Comparison of ENCODE assay signal across 9 mouse cellular contexts in the genomic region with DNA sequence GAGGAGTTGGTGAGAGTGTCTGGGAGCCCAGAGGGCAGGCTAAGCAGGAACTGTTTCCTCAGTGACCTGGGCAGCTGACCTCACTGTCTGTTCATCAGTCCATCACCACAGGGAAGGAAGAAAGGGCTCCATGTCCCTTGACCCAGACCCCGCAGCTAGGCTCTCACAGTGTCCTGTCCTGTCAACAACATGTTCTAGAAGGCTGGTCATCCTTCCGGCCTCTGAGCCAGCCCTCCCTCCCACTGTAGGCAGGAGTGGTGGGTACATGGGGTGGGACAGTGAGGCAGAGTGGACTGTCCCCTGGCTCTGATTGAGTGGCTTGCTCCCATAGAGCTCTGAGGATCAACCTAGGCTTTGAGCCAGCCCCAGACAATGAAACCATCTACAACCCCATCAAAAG.
A peak's percentile ranks its signal among the peaks of the same experiment; 100 is the strongest.
DNase-seq lines count a peak whose midpoint lies in the region; ATAC-seq and TF ChIP-seq lines count a peak whose summit lies in the region.
"Had no signal": no experiment of that assay in that cellular context is flagged by ENCODE, and none has a peak within 500 bp of the region (broad histone marks: within the 10 kb centered on the region; RNA-seq: fewer than 3 reads in every experiment).

No protein-coding gene starts in this region.

- peaks cover 52% of the 10 kb centered on the region for H3K4me1 ChIP-seq in lung, adult 2 months (ENCODE audit: control insufficient read depth, insufficient read depth, low read length)
- H3K4me1 ChIP-seq in lung, embryonic 15.5 days = peaks cover 75% of the 10 kb centered on the region
- H3K4me1 ChIP-seq in stomach, embryonic 16.5 days (ENCODE audit: control insufficient read depth, insufficient read depth, low read length) = peaks cover 56% of the 10 kb centered on the region

- H3K9me3 ChIP-seq in lung, embryonic 15.5 days = no peaks in the 10 kb centered on the region
- H3K9me3 ChIP-seq in stomach, embryonic 16.5 days (replicated peaks; ENCODE audit: control insufficient read depth, low read length) = no peaks in the 10 kb centered on the region

- peak overlapping the region; percentile 81 for H3K27ac ChIP-seq in lung, embryonic 15.5 days
- H3K27ac ChIP-seq in stomach, embryonic 16.5 days (ENCODE audit: low read length) = peak overlapping the region; percentile 64; the same call in 1 of the 2 replicates

- ATAC-seq in lung, embryonic 15.5 days (ENCODE audit: borderline replicate concordance, extremely low read depth, low FRiP score, low TSS enrichment) = no peak
- no peak for ATAC-seq in stomach, embryonic 16.5 days (ENCODE audit: insufficient read depth, low FRiP score)

- TF ChIP-seq CTCF in lung, adult 2 months (IDR thresholded peaks at IDR 0.05; ENCODE audit: insufficient read depth, low read length) = no peak

- WGBS in lung, adult 2 months = 46% methylated on average over 2 of the region's 2 CpGs
- 33% methylated on average over 2 of the region's 2 CpGs for WGBS in lung, embryonic 15.5 days
- 50% methylated on average over 2 of the region's 2 CpGs for WGBS in stomach, embryonic 16.5 days

- H3K4me2 ChIP-seq in lung, embryonic 15.5 days = no peak overlapping the region
- H3K4me2 ChIP-seq in stomach, embryonic 16.5 days (ENCODE audit: low read depth, low read length) = no peak overlapping the region

- no peaks in the 10 kb centered on the region for H3K27me3 ChIP-seq in lung, embryonic 15.5 days
- H3K27me3 ChIP-seq in stomach, embryonic 16.5 days (ENCODE audit: control insufficient read depth, insufficient read depth, low read length) = no peaks in the 10 kb centered on the region

- H3K4me3 ChIP-seq in lung, adult 2 months (replicated peaks; ENCODE audit: extremely low read depth, low read depth, low read length) = no peak overlapping the region
- H3K4me3 ChIP-seq in lung, embryonic 15.5 days = no peak overlapping the region
- no peak overlapping the region for H3K4me3 ChIP-seq in stomach, embryonic 16.5 days (replicated peaks; ENCODE audit: low read length)

- no peak for TF ChIP-seq POLR2A in lung, adult 2 months (IDR thresholded peaks at IDR 0.05; ENCODE audit: borderline replicate concordance, extremely low read depth, low read depth, low read length)

- no peaks in the 10 kb centered on the region for H3K36me3 ChIP-seq in lung, embryonic 15.5 days
- H3K36me3 ChIP-seq in stomach, embryonic 16.5 days (ENCODE audit: control insufficient read depth, insufficient read depth, low read length) = no peaks in the 10 kb centered on the region

- H3K9ac ChIP-seq in lung, embryonic 15.5 days = no peak overlapping the region; the same call in 1 of the 2 replicates
- H3K9ac ChIP-seq in stomach, embryonic 16.5 days (ENCODE audit: low read length) = no peak overlapping the region

- DNase-seq in adrenal gland, postnatal 14 days = peak; percentile 49
- DNase-seq in adrenal gland, adult 2 months = no peak
- DNase-seq in lung, adult 18-20 months = peak; percentile 59 to 76
- no peak for DNase-seq in lung, adult 2 months
- no peak for DNase-seq in urinary bladder, postnatal 36 days (ENCODE audit: low spot score in 2 of 2)
- DNase-seq in urinary bladder, postnatal 14 days (ENCODE audit: low spot score) = no peak
- DNase-seq: adrenal gland, adult 8-10 months had no signal

Comparison
In these comparisons a context has a peak if more than half of its experiments do, and no peak if none do; other contexts are left out.
1. DNase-seq: peak in adrenal gland, postnatal 14 days (single experiment) and lung, adult 18-20 months (2 of 2); none in adrenal gland, adult 2 months (single experiment), lung, adult 2 months (single experiment), urinary bladder, postnatal 36 days (0 of 2) and urinary bladder, postnatal 14 days (single experiment).